In the genomic region with DNA sequence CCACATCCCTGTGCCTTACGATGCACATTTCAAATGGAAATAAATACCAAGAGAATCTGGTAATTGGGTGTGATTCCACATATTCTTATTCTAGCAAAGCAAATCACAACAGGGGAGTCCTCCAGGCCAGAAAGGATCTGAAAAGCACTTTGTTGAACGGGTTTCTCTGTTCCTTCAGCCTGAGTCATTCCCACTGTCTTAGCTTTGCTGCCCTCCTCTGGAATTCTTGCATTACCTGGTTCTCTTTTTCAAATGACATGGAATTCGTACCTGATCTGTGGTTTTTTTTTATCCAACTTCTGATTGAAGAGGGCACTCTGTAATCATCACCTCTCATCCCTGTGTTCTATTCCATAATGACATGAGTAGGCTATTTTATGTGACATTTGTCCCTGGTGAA, we compare ENCODE assay signal across 10 mouse cellular contexts.
DNase-seq lines count a peak whose midpoint lies in the region; ATAC-seq and TF ChIP-seq lines count a peak whose summit lies in the region.
"Had no signal": no experiment of that assay in that cellular context is flagged by ENCODE, and none has a peak within 500 bp of the region (broad histone marks: within the 10 kb centered on the region; RNA-seq: fewer than 3 reads in every experiment).

No protein-coding gene starts in this region.

- no peak overlapping the region for H3K9ac ChIP-seq in stomach, postnatal 0 days (ENCODE audit: low read length)
- H3K9ac ChIP-seq: lung, embryonic 15.5 days had no signal

- peak; percentile 73 for TF ChIP-seq CTCF in stomach, postnatal 0 days (IDR thresholded peaks at IDR 0.05; ENCODE audit: low read depth)

- intact Hi-C loops in gastrocnemius, postnatal 14 days (cut with DNase I; ENCODE audit: low total_unique reads) = no loop called here

- no peak overlapping the region for H3K27ac ChIP-seq in stomach, postnatal 0 days (replicated peaks)
- H3K27ac ChIP-seq: lung, embryonic 15.5 days had no signal

- H3K4me1 ChIP-seq in stomach, postnatal 0 days (replicated peaks; ENCODE audit: control insufficient read depth, insufficient read depth) = no peaks in the 10 kb centered on the region
- H3K4me1 ChIP-seq: lung, embryonic 15.5 days had no signal

- DNase-seq in gastrocnemius, adult 18-20 months (ENCODE audit: low spot score) = peak; percentile 3
- no peak for DNase-seq in gastrocnemius, postnatal 14 days
- DNase-seq in layer of hippocampus, adult 9-11 months = peak; percentile 6
- no peak for DNase-seq in layer of hippocampus, postnatal 36 days
- peak; percentile 31 to 36 for DNase-seq in right cerebral cortex, postnatal 10 days (ENCODE audit: low spot score in 2 of 2)
- no peak for DNase-seq in right cerebral cortex, postnatal 25 days
- DNase-seq in stomach, postnatal 0 days (ENCODE audit: low spot score) = peak; percentile 15
- no peak for DNase-seq in c-Kit-positive CD71-positive TER-119-positive erythroid progenitor cells, embryonic 14.5 days (ENCODE audit: low spot score)

- H3K36me3 ChIP-seq in stomach, postnatal 0 days (ENCODE audit: control insufficient read depth, insufficient read depth, low read length) = no peaks in the 10 kb centered on the region
- H3K36me3 ChIP-seq: lung, embryonic 15.5 days had no signal

- no peaks in the 10 kb centered on the region for H3K9me3 ChIP-seq in stomach, postnatal 0 days (ENCODE audit: control insufficient read depth, low read length)
- H3K9me3 ChIP-seq: lung, embryonic 15.5 days had no signal

- no peaks in the 10 kb centered on the region for H3K27me3 ChIP-seq in stomach, postnatal 0 days (ENCODE audit: control insufficient read depth, insufficient read depth, low read length)
- H3K27me3 ChIP-seq: CH12.LX; lung, embryonic 15.5 days had no signal

- ATAC-seq in stomach, postnatal 0 days (ENCODE audit: low FRiP score, low TSS enrichment) = no peak

- H3K4me3 ChIP-seq in stomach, postnatal 0 days (ENCODE audit: low read depth, low read length) = no peak overlapping the region
- H3K4me3 ChIP-seq: lung, embryonic 15.5 days had no signal

- no peak overlapping the region for H3K4me2 ChIP-seq in stomach, postnatal 0 days (replicated peaks; ENCODE audit: low read depth)
- H3K4me2 ChIP-seq: lung, embryonic 15.5 days had no signal

- 50% methylated on average over 3 of the region's 3 CpGs for WGBS in stomach, postnatal 0 days

- no peak for TF ChIP-seq EP300 in stomach, postnatal 0 days (optimal IDR thresholded peaks at IDR 0.05)

Comparison
In these comparisons a context has a peak if more than half of its experiments do, and no peak if none do; other contexts are left out.
1. DNase-seq: peak in gastrocnemius, adult 18-20 months (single experiment), layer of hippocampus, adult 9-11 months (single experiment), right cerebral cortex, postnatal 10 days (2 of 2) and stomach, postnatal 0 days (single experiment); none in gastrocnemius, postnatal 14 days (single experiment), layer of hippocampus, postnatal 36 days (0 of 2), right cerebral cortex, postnatal 25 days (single experiment) and c-Kit-positive CD71-positive TER-119-positive erythroid progenitor cells, embryonic 14.5 days (single experiment).